Mouse (Mus musculus): ENCODE data around the gene Lgals7. TPM values are rescaled to one million over a fixed set of nuclear protein-coding genes. Genes with fewer than 3 reads are reported as not detected.

Gene Lgals7
- total RNA-seq, 2 experiments from 2014 or later, result not detected

- no peak for DNase-seq (ENCODE audit: low spot score in 2 of 2)
- intact Hi-C loops (cut with DNase I), result loop anchor here (2.0 kb wide), 2 partner anchors 21 to 61 kb away; partner anchors contain the start of gene Actn4
Observed at GRCm38 (mm10) chr7:28902180-28902579, 38.5 kb downstream of the Lgals7 start.

GRCm38 (mm10) chr7:28902809-28903208, 39.2 kb downstream of the Lgals7 start:
- peak; percentile 77 to 85 for DNase-seq (ENCODE audit: low spot score in 2 of 2)
- intact Hi-C loops (cut with DNase I), result loop anchor here (2.0 kb wide), 2 partner anchors 20 to 60 kb away; partner anchors contain the start of gene Actn4

DNA sequence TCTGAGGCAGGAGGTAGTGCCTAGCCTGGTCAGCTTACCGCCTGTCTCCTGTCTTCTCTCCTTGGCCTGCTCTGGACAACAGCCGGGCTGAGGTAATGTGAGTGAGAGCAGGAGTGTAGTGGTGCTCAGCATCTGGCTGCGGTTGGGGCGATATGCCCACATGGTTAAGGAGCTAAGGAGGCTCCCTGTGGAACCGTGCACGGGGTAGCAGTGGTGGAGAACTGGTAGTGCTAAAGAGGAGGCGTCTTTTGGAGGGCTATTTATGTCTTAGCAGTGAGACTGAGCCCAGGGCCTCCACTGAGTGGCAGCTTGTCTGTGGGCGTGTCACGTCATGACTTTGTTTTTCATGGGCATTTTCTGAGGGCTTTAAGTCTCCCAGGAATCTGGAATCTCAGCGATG, 40.1 kb downstream of the Lgals7 start:
- DNase-seq (ENCODE audit: low spot score in 2 of 2), result peak; percentile 81 to 82
- intact Hi-C loops (cut with DNase I), result loop anchor here (2.0 kb wide), 2 partner anchors 19 to 59 kb away; partner anchors contain the start of gene Actn4

DNA sequence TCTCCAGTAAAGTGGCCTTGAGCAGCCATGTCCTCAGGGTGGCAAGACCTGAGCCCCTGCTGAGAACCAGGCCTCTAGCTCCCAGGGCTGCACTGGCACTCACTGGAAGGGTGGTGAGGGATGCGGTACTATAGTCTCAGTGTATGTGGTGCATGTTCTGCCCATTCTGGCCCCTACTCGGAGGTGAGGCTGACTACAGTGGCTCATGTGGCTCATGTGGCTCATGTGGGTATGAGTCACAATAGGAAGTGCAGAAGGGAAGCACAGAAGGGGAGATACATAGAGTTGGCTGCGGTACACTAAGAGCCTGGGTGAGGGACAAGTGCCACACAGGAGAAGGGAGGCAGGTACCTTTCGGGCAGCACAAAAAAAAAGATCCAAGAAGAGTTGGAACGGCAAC, 43.5 kb downstream of the Lgals7 start:
- intact Hi-C loops (cut with DNase I), result no loop called here
- DNase-seq (ENCODE audit: low spot score in 2 of 2), result no peak

GRCm38 (mm10) chr7:28911632-28912031, 48.0 kb downstream of the Lgals7 start:
- intact Hi-C loops (cut with DNase I), result no loop called here
- no peak for DNase-seq (ENCODE audit: low spot score in 2 of 2)

DNA sequence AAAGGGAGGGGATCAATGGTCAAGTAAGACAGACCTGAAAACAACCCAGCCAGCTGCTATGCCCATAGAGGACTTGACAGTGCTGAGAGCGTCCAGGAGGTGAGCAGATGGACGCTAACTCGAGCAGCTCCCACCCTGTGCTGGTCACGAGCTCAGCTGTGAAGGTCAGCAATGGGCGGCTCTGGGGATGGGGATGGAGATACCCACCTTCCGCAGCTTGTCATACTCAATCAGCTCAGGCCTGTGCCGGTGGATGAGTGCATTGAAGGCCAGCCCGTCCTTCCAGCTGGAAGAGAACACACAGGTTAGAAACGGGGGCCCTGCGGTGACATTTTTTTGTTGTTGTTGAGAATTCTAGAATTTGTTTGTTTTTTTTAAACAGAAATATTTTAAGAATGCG, 49.5 kb downstream of the Lgals7 start:
- intact Hi-C loops (cut with DNase I), result no loop called here
- no peak for DNase-seq (ENCODE audit: low spot score in 2 of 2)

Other genes with a start within 250 kb of the Lgals7 start
- 1 to 10 TPM in 1 of 2 experiments, under 1 TPM in 1; 0.99 to 1.5 TPM for gene Acp7, start 232.5 kb upstream of the Lgals7 start, total RNA-seq (2021)
- 10 to 100 TPM; 23.3 to 25.0 TPM for gene Fbxo27, start 171.0 kb upstream of the Lgals7 start, total RNA-seq (2021)
- gene Fbxo17, start 147.0 kb upstream of the Lgals7 start, total RNA-seq (2021), result 1 to 10 TPM; 2.0 TPM
- 10 to 100 TPM; 66.5 to 70.2 TPM for gene Mrps12, start 122.0 kb upstream of the Lgals7 start, total RNA-seq (2021)
- 10 to 100 TPM; 14.9 to 15.1 TPM for gene Sars2, start 121.9 kb upstream of the Lgals7 start, total RNA-seq (2021)
- gene Ccer2, start 107.7 kb upstream of the Lgals7 start, total RNA-seq (2021), result 1 to 10 TPM; 1.3 to 2.6 TPM
- gene Sirt2, start 97.1 kb upstream of the Lgals7 start, total RNA-seq (2021), result 100 to 1,000 TPM; 142 to 169 TPM
- gene Nfkbib, start 96.3 kb upstream of the Lgals7 start, total RNA-seq (2021), result 10 to 100 TPM; 34.7 to 38.9 TPM
- 1 to 10 TPM; 2.3 to 3.1 TPM for gene Rinl, start 74.9 kb upstream of the Lgals7 start, total RNA-seq (2021)
- 100 to 1,000 TPM; 414 to 415 TPM for gene Hnrnpl, start 55.3 kb upstream of the Lgals7 start, total RNA-seq (2021)
- 10 to 100 TPM; 45.0 to 47.8 TPM for gene Ech1, start 38.6 kb upstream of the Lgals7 start, total RNA-seq (2021)
- 1 to 10 TPM; 1.2 to 5.0 TPM for gene Lgals4, start 30.0 kb upstream of the Lgals7 start, total RNA-seq (2021)
- gene Capn12, start 17.6 kb downstream of the Lgals7 start, total RNA-seq (2021), result 1 to 10 TPM in 1 of 2 experiments, under 1 TPM in 1; 0.72 to 1.4 TPM
- gene Actn4, start 98.5 kb downstream of the Lgals7 start, total RNA-seq (2021), result 100 to 1,000 TPM; 180 to 203 TPM
- 100 to 1,000 TPM; 169 to 194 TPM for gene Eif3k, start 118.0 kb downstream of the Lgals7 start, total RNA-seq (2021)
- 1 to 10 TPM; 1.6 to 1.9 TPM for gene Map4k1, start 118.2 kb downstream of the Lgals7 start, total RNA-seq (2021)

Measured in left cerebral cortex, postnatal 36 days (tissue).